Mouse (Mus musculus): ENCODE data around the gene Rgs4. TPM values are rescaled to one million over a fixed set of nuclear protein-coding genes. Genes with fewer than 3 reads are reported as not detected.

Rgs4 gene
- polyA plus RNA-seq, 2 experiments = 0.04 to 0.06 TPM

DNA sequence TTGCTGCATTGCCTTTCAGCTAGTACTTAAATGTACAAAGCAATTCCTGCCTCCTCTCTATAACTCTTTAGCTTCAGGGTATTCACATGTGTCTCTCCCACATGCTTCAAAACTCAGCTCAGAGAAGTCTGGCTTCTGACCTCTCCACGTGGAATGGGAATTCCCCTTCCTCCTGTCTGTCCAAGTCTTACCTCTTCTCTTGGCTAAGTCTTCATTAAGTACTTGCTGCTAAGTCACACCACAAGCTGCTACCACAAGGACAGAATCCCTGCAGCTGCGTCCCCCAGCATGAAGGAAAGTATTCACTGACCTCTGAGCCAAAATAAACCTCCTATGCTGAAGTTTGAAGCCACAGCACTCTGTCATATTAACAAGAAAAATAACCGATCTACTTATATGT is 21.1 kb downstream of the Rgs4 start:
- no peak for DNase-seq (ENCODE audit: low read depth in 3 of 3, low spot score in 3 of 3)
- no peaks in the 10 kb centered on the region for H3K27me3 ChIP-seq (ENCODE audit: control insufficient read depth, insufficient read depth, low read length)
- H3K9ac ChIP-seq (replicated peaks) = no peak overlapping the region
- 41% methylated on average over 3 of the region's 3 CpGs for WGBS (ENCODE audit: insufficient replicate concordance)
- H3K27ac ChIP-seq = no peak overlapping the region
- ATAC-seq (ENCODE audit: insufficient read depth) = no peak
- H3K36me3 ChIP-seq (replicated peaks; ENCODE audit: control insufficient read depth, insufficient read depth, low read depth) = no peaks in the 10 kb centered on the region
- TF ChIP-seq EP300 (IDR thresholded peaks at IDR 0.05; ENCODE audit: low read depth) (no peak), CTCF (IDR thresholded peaks at IDR 0.05; ENCODE audit: low read depth) (no peak)
- no peaks in the 10 kb centered on the region for H3K4me1 ChIP-seq (replicated peaks; ENCODE audit: control insufficient read depth in 2 of 2, insufficient read depth in 2 of 2, low read length in 1 of 2)
- H3K9me3 ChIP-seq (ENCODE audit: control insufficient read depth, low read length) = no peaks in the 10 kb centered on the region
- H3K4me3 ChIP-seq (ENCODE audit: insufficient read depth in 1 of 2, low read depth in 2 of 2, low read length in 2 of 2) = no peak overlapping the region
- H3K4me2 ChIP-seq (ENCODE audit: low read depth) = no peak overlapping the region

GRCm38 (mm10) chr1:169721836-169722235 is 25.6 kb downstream of the Rgs4 start:
- DNase-seq (ENCODE audit: low read depth in 3 of 3, low spot score in 3 of 3) = no peak
- 45% methylated on average over 2 of the region's 2 CpGs for WGBS (ENCODE audit: insufficient replicate concordance)
- no peak overlapping the region for H3K4me2 ChIP-seq (ENCODE audit: low read depth)
- H3K27me3 ChIP-seq (ENCODE audit: control insufficient read depth, insufficient read depth, low read length) = no peaks in the 10 kb centered on the region
- no peaks in the 10 kb centered on the region for H3K9me3 ChIP-seq (ENCODE audit: control insufficient read depth, low read length)
- no peaks in the 10 kb centered on the region for H3K4me1 ChIP-seq (replicated peaks; ENCODE audit: control insufficient read depth in 2 of 2, insufficient read depth in 2 of 2, low read length in 1 of 2)
- H3K36me3 ChIP-seq (replicated peaks; ENCODE audit: control insufficient read depth, insufficient read depth, low read depth) = no peaks in the 10 kb centered on the region
- no peak overlapping the region for H3K27ac ChIP-seq
- TF ChIP-seq CTCF (IDR thresholded peaks at IDR 0.05; ENCODE audit: low read depth) = no peak
- no peak for TF ChIP-seq EP300 (IDR thresholded peaks at IDR 0.05; ENCODE audit: low read depth)
- ATAC-seq (ENCODE audit: insufficient read depth) = no peak
- H3K4me3 ChIP-seq (ENCODE audit: insufficient read depth in 1 of 2, low read depth in 2 of 2, low read length in 2 of 2) = no peak overlapping the region
- no peak overlapping the region for H3K9ac ChIP-seq (replicated peaks)

GRCm38 (mm10) chr1:169704395-169705087 is 42.9 kb downstream of the Rgs4 start:
- Histone ChIP-seq H3K4me3 (ENCODE audit: insufficient read depth in 1 of 2, low read depth in 2 of 2, low read length in 2 of 2) (no peak overlapping the region), H3K4me2 (ENCODE audit: low read depth) (no peak overlapping the region), H3K4me1 (replicated peaks; ENCODE audit: control insufficient read depth in 2 of 2, insufficient read depth in 2 of 2, low read length in 1 of 2) (no peaks in the 10 kb centered on the region), H3K9ac (replicated peaks) (no peak overlapping the region), H3K27ac (no peak overlapping the region), H3K9me3 (ENCODE audit: control insufficient read depth, low read length) (no peaks in the 10 kb centered on the region), H3K36me3 (replicated peaks; ENCODE audit: control insufficient read depth, insufficient read depth, low read depth) (no peaks in the 10 kb centered on the region), H3K27me3 (ENCODE audit: control insufficient read depth, insufficient read depth, low read length) (no peaks in the 10 kb centered on the region)
- no peak for ATAC-seq (ENCODE audit: insufficient read depth)
- 62% methylated on average over 4 of the region's 4 CpGs for WGBS (ENCODE audit: insufficient replicate concordance)
- no peak for TF ChIP-seq CTCF (IDR thresholded peaks at IDR 0.05; ENCODE audit: low read depth)
- no peak for TF ChIP-seq EP300 (IDR thresholded peaks at IDR 0.05; ENCODE audit: low read depth)
- no peak for DNase-seq (ENCODE audit: low read depth in 3 of 3, low spot score in 3 of 3)

GRCm38 (mm10) chr1:169699184-169699583 is 48.3 kb downstream of the Rgs4 start:
- DNase-seq (ENCODE audit: low read depth in 3 of 3, low spot score in 3 of 3) = no peak
- ATAC-seq (ENCODE audit: insufficient read depth) = no peak
- H3K4me2 ChIP-seq (ENCODE audit: low read depth) = no peak overlapping the region
- no peaks in the 10 kb centered on the region for H3K36me3 ChIP-seq (replicated peaks; ENCODE audit: control insufficient read depth, insufficient read depth, low read depth)
- no peak overlapping the region for H3K4me3 ChIP-seq (ENCODE audit: insufficient read depth in 1 of 2, low read depth in 2 of 2, low read length in 2 of 2)
- no peaks in the 10 kb centered on the region for H3K4me1 ChIP-seq (replicated peaks; ENCODE audit: control insufficient read depth in 2 of 2, insufficient read depth in 2 of 2, low read length in 1 of 2)
- no peak overlapping the region for H3K27ac ChIP-seq
- H3K9me3 ChIP-seq (ENCODE audit: control insufficient read depth, low read length) = no peaks in the 10 kb centered on the region
- WGBS (ENCODE audit: insufficient replicate concordance) = 52% methylated on average over 2 of the region's 2 CpGs
- no peak overlapping the region for H3K9ac ChIP-seq (replicated peaks)
- no peak for TF ChIP-seq CTCF (IDR thresholded peaks at IDR 0.05; ENCODE audit: low read depth)
- no peak for TF ChIP-seq EP300 (IDR thresholded peaks at IDR 0.05; ENCODE audit: low read depth)
- no peaks in the 10 kb centered on the region for H3K27me3 ChIP-seq (ENCODE audit: control insufficient read depth, insufficient read depth, low read length)

- H3K4me1 ChIP-seq (replicated peaks; ENCODE audit: control insufficient read depth in 2 of 2, insufficient read depth in 2 of 2, low read length in 1 of 2) = no peaks in the 10 kb centered on the region
- no peaks in the 10 kb centered on the region for H3K9me3 ChIP-seq (ENCODE audit: control insufficient read depth, low read length)
- H3K9ac ChIP-seq (replicated peaks) = no peak overlapping the region
- H3K27me3 ChIP-seq (ENCODE audit: control insufficient read depth, insufficient read depth, low read length) = no peaks in the 10 kb centered on the region
- H3K4me3 ChIP-seq (ENCODE audit: insufficient read depth in 1 of 2, low read depth in 2 of 2, low read length in 2 of 2) = no peak overlapping the region
- TF ChIP-seq CTCF (IDR thresholded peaks at IDR 0.05; ENCODE audit: low read depth) (no peak), EP300 (IDR thresholded peaks at IDR 0.05; ENCODE audit: low read depth) (no peak)
- DNase-seq (ENCODE audit: low read depth in 3 of 3, low spot score in 3 of 3) = no peak
- no peak overlapping the region for H3K27ac ChIP-seq
- H3K4me2 ChIP-seq (ENCODE audit: low read depth) = no peak overlapping the region
- 52% methylated on average over 4 of the region's 4 CpGs for WGBS (ENCODE audit: insufficient replicate concordance)
- H3K36me3 ChIP-seq (replicated peaks; ENCODE audit: control insufficient read depth, insufficient read depth, low read depth) = no peaks in the 10 kb centered on the region
- no peak for ATAC-seq (ENCODE audit: insufficient read depth)
These were observed 50.2 kb downstream of the Rgs4 start for GRCm38 (mm10) chr1:169697236-169697635.
